Comparison of ENCODE assay signal across 7 mouse cellular contexts in the genomic region with DNA sequence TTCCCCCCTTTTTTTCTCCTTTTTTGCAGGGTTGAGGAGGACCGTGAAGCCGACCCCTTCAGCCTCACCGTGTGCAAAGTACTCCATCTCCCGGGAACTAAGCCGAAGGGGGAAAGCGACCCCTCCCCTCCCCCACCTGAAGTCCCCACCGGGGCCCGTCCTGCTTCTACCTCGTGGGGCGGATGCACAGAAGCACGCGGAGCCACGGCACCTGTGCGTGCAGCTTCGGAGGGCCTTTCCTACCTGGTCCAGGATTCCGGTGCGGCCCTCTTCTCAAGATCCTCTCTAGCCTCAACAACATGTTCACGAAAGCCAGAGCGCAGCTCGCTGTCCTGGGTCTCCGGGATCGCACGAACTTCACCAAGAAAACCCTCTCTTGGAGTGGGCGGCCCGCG. TPM values are rescaled to one million over a fixed set of nuclear protein-coding genes. Genes with fewer than 3 reads are reported as not detected.
A peak's percentile ranks its signal among the peaks of the same experiment; 100 is the strongest.
DNase-seq lines count a peak whose midpoint lies in the region; ATAC-seq and TF ChIP-seq lines count a peak whose summit lies in the region.

No protein-coding gene starts in this region.

- DNase-seq in neural tube, embryonic 11.5 days (ENCODE audit: low spot score): no peak
- no peak for DNase-seq in neural tube, embryonic 10.5 days (ENCODE audit: extremely low spot score, low spot score)
- no peak for DNase-seq in stomach, postnatal 0 days (ENCODE audit: low spot score)
- DNase-seq in frontal cortex, postnatal 14 days (ENCODE audit: low spot score in 2 of 2): no peak
- no peak for DNase-seq in adrenal gland, postnatal 25 days

- no peak for TF ChIP-seq CTCF in stomach, postnatal 0 days (IDR thresholded peaks at IDR 0.05; ENCODE audit: low read depth)

- peak; percentile 5; the same call in 1 of the 2 replicates for ATAC-seq in neural tube, embryonic 11.5 days (ENCODE audit: insufficient read depth, low FRiP score, low TSS enrichment)
- ATAC-seq in forebrain, embryonic 15.5 days (replicated peaks): 0 out of 2 replicates have a peak, but pooled peaks have one; percentile 5
- ATAC-seq in limb, embryonic 15.5 days (ENCODE audit: insufficient number of reproducible peaks, low FRiP score, low TSS enrichment, low read depth): no peak
- 0 out of 2 replicates have a peak, but pooled peaks have one; percentile 11 for ATAC-seq in stomach, postnatal 0 days (ENCODE audit: low FRiP score, low TSS enrichment)

- no peak for TF ChIP-seq EP300 in stomach, postnatal 0 days (optimal IDR thresholded peaks at IDR 0.05)

- H3K9ac ChIP-seq in neural tube, embryonic 11.5 days (ENCODE audit: low read length): no peak overlapping the region
- peak overlapping the region; percentile 32; the same call in 1 of the 2 replicates for H3K9ac ChIP-seq in forebrain, embryonic 15.5 days (replicated peaks)
- H3K9ac ChIP-seq in limb, embryonic 15.5 days: no peak overlapping the region
- peak overlapping the region; percentile 23; the same call in 1 of the 2 replicates for H3K9ac ChIP-seq in stomach, postnatal 0 days (ENCODE audit: low read length)

- H3K4me3 ChIP-seq in neural tube, embryonic 11.5 days (ENCODE audit: low read depth, low read length): peak overlapping the region; percentile 53
- peak overlapping the region; percentile 64 for H3K4me3 ChIP-seq in forebrain, embryonic 15.5 days
- peak overlapping the region; percentile 62 for H3K4me3 ChIP-seq in limb, embryonic 15.5 days
- peak overlapping the region; percentile 68 for H3K4me3 ChIP-seq in stomach, postnatal 0 days (ENCODE audit: low read depth, low read length)

- H3K27ac ChIP-seq in neural tube, embryonic 11.5 days (ENCODE audit: low read depth, low read length): no peak overlapping the region
- H3K27ac ChIP-seq in forebrain, embryonic 15.5 days (replicated peaks): no peak overlapping the region
- no peak overlapping the region for H3K27ac ChIP-seq in limb, embryonic 15.5 days
- no peak overlapping the region for H3K27ac ChIP-seq in stomach, postnatal 0 days (replicated peaks)

- H3K9me3 ChIP-seq in neural tube, embryonic 11.5 days (ENCODE audit: control insufficient read depth, low read length): no peaks in the 10 kb centered on the region
- no peaks in the 10 kb centered on the region for H3K9me3 ChIP-seq in forebrain, embryonic 15.5 days
- H3K9me3 ChIP-seq in limb, embryonic 15.5 days: no peaks in the 10 kb centered on the region
- no peaks in the 10 kb centered on the region for H3K9me3 ChIP-seq in stomach, postnatal 0 days (ENCODE audit: control insufficient read depth, low read length)

- H3K4me2 ChIP-seq in neural tube, embryonic 11.5 days (ENCODE audit: low read depth): peak overlapping the region; percentile 87
- H3K4me2 ChIP-seq in forebrain, embryonic 15.5 days (replicated peaks): peak overlapping the region; percentile 94
- H3K4me2 ChIP-seq in limb, embryonic 15.5 days: peak overlapping the region; percentile 99
- peak overlapping the region; percentile 93 for H3K4me2 ChIP-seq in stomach, postnatal 0 days (replicated peaks; ENCODE audit: low read depth)

- H3K27me3 ChIP-seq in neural tube, embryonic 11.5 days (ENCODE audit: control insufficient read depth, insufficient read depth, low read length): peaks cover 91% of the 10 kb centered on the region
- H3K27me3 ChIP-seq in forebrain, embryonic 15.5 days: peaks cover 90% of the 10 kb centered on the region
- peaks cover 85% of the 10 kb centered on the region for H3K27me3 ChIP-seq in limb, embryonic 15.5 days
- peaks cover 26% of the 10 kb centered on the region; the same call in 1 of the 2 replicates for H3K27me3 ChIP-seq in stomach, postnatal 0 days (ENCODE audit: control insufficient read depth, insufficient read depth, low read length)

- WGBS in neural tube, embryonic 11.5 days: 0% methylated on average over 26 of the region's 26 CpGs
- WGBS in forebrain, embryonic 15.5 days: under 1% methylated on average over 24 of the region's 26 CpGs
- WGBS in limb, embryonic 15.5 days: under 1% methylated on average over 26 of the region's 26 CpGs
- WGBS in stomach, postnatal 0 days: 3% methylated on average over 26 of the region's 26 CpGs

- peaks cover 8% of the 10 kb centered on the region; the same call in 1 of the 2 replicates for H3K4me1 ChIP-seq in neural tube, embryonic 11.5 days (ENCODE audit: control insufficient read depth, insufficient read depth, low read length)
- H3K4me1 ChIP-seq in forebrain, embryonic 15.5 days: peaks cover 18% of the 10 kb centered on the region
- peaks cover 16% of the 10 kb centered on the region for H3K4me1 ChIP-seq in limb, embryonic 15.5 days
- H3K4me1 ChIP-seq in stomach, postnatal 0 days (replicated peaks; ENCODE audit: control insufficient read depth, insufficient read depth): no peaks in the 10 kb centered on the region

- H3K36me3 ChIP-seq in neural tube, embryonic 11.5 days (ENCODE audit: control insufficient read depth, insufficient read depth, low read length): no peaks in the 10 kb centered on the region
- H3K36me3 ChIP-seq in forebrain, embryonic 15.5 days: no peaks in the 10 kb centered on the region
- no peaks in the 10 kb centered on the region for H3K36me3 ChIP-seq in limb, embryonic 15.5 days
- no peaks in the 10 kb centered on the region for H3K36me3 ChIP-seq in stomach, postnatal 0 days (ENCODE audit: control insufficient read depth, insufficient read depth, low read length)

RNA-seq across cellular contexts. Expression of a gene that starts 0.4 kb away (rescaled TPM):
- polyA plus RNA-seq in neural tube, embryonic 11.5 days (2014; fragmentation: Nextera tagmentation; extraction: Ambion mirVana): not detected in 2 replicates
- not detected in 2 replicates for polyA plus RNA-seq in forebrain, embryonic 15.5 days (2015; fragmentation: Nextera tagmentation; extraction: Ambion mirVana)
- not detected in 2 replicates for polyA plus RNA-seq in limb, embryonic 15.5 days (2015; fragmentation: Nextera tagmentation; extraction: Ambion mirVana)
- 0.11 TPM in 1 of 2 replicates, not detected in the other for polyA plus RNA-seq in stomach, postnatal 0 days (2015; fragmentation: Nextera tagmentation; extraction: Ambion mirVana)
- total RNA-seq in adrenal gland, postnatal 25 days (2021): 1.6 and 1.8 TPM in 2 replicates

RNA-seq across cellular contexts. Expression of a gene that starts 16.8 kb away (rescaled TPM):
- 0.46 and 0.76 TPM in 2 replicates for polyA plus RNA-seq in neural tube, embryonic 11.5 days (2014; fragmentation: Nextera tagmentation; extraction: Ambion mirVana)
- 0.76 and 0.83 TPM in 2 replicates for polyA plus RNA-seq in forebrain, embryonic 15.5 days (2015; fragmentation: Nextera tagmentation; extraction: Ambion mirVana)
- polyA plus RNA-seq in limb, embryonic 15.5 days (2015; fragmentation: Nextera tagmentation; extraction: Ambion mirVana): 8.6 and 8.7 TPM in 2 replicates
- 26.9 and 29.0 TPM in 2 replicates for polyA plus RNA-seq in stomach, postnatal 0 days (2015; fragmentation: Nextera tagmentation; extraction: Ambion mirVana)
- 4.9 TPM in 2 replicates for total RNA-seq in adrenal gland, postnatal 25 days (2021)

Comparison
In these comparisons a context has a peak if more than half of its experiments do, and no peak if none do; other contexts are left out.
1. H3K9ac ChIP-seq: peak in forebrain, embryonic 15.5 days (single experiment) and stomach, postnatal 0 days (single experiment); none in neural tube, embryonic 11.5 days (single experiment) and limb, embryonic 15.5 days (single experiment).
2. Peak in every context shown above with its lines, with median percentiles within 50 percentile points of each other: H3K4me2 ChIP-seq and H3K4me3 ChIP-seq.